Mouse (Mus musculus): ENCODE results near the gene Etv4. TPM values are rescaled to one million over a fixed set of nuclear protein-coding genes. Genes with fewer than 3 reads are reported as not detected.

Etv4 gene
- polyA plus RNA-seq, 1 experiment from 2014 or later = 6.4 TPM

DNA sequence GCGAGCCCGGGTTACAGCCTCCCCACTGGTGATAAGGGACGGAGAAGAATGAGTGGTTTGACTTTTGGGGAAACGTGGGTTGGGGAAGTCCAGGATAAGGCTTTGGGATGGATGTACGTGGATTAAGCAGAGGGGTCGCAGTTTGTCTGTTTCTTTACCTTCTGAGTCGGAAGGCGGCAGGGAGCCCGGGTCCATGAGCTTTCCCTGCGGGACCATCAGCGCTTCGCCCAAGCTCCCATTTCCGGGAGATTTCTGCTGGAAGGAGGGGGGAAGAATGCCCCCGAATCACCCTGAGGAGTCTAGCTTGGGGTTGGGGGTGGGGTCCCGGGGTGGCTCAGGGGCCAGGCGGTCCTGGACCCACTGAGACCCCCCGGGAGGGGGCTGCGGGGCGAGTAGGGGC, 1.1 kb downstream of the Etv4 start:
- ATAC-seq (ENCODE audit: low FRiP score) = no peak
- Histone ChIP-seq H3K36me3 (no peaks in the 10 kb centered on the region), H3K4me2 (peak overlapping the region; percentile 94), H3K9ac (peak overlapping the region; percentile 68), H3K27ac (no peak overlapping the region), H3K4me3 (peak overlapping the region; percentile 52), H3K4me1 (replicated peaks) (peaks cover 21% of the 10 kb centered on the region), H3K9me3 (no peaks in the 10 kb centered on the region), H3K27me3 (peaks cover 93% of the 10 kb centered on the region)
- 3% methylated on average over 17 of the region's 19 CpGs for WGBS

DNA sequence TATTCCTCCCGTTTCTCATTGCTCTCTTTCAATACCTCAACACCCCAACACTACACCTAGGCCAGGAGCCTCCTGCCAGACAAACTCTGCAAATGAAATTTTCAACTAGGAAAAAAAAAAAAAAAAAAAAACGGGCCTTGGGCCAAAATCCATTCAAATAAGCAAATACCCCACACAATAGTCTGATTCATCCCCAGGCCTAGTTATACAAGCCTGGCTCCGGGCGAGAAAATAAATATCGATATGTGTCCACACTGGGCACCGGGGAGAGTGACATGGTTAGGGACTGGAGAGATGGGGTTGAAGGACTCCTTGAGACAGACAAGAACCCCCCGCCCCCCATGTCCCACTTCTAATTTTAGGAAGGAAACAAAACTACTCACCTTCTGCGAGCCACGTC, 1.6 kb downstream of the Etv4 start:
- Histone ChIP-seq H3K4me2 (peak overlapping the region; percentile 94), H3K4me1 (replicated peaks) (peaks cover 21% of the 10 kb centered on the region), H3K9me3 (no peaks in the 10 kb centered on the region), H3K9ac (peak overlapping the region; percentile 68; the same call in 1 of the 2 replicates), H3K36me3 (no peaks in the 10 kb centered on the region), H3K27me3 (peaks cover 94% of the 10 kb centered on the region), H3K4me3 (peak overlapping the region; percentile 52), H3K27ac (no peak overlapping the region)
- no peak for ATAC-seq (ENCODE audit: low FRiP score)
- WGBS = 27% methylated on average over 9 of the region's 9 CpGs

DNA sequence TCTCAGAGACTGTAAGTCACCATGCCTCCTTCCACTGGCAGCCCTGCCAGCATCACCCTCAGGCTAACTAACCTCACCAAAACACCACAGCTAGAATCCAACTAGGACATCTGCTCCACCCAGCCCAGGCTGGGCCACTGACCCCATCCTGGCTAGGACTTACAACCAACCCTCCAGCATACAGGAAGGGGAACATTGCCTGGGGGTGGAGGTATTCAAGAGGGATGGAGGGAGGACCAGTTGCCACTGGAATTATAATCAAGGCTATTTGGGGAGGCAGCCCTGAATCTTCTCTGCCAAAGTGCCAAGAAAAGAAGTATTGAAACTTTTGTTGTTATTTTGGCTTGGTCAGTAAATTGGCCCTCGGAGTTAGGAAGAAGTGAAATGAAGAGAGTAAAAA, 2.0 kb downstream of the Etv4 start:
- WGBS = 58% methylated on average over 1 of the region's 1 CpGs

DNA sequence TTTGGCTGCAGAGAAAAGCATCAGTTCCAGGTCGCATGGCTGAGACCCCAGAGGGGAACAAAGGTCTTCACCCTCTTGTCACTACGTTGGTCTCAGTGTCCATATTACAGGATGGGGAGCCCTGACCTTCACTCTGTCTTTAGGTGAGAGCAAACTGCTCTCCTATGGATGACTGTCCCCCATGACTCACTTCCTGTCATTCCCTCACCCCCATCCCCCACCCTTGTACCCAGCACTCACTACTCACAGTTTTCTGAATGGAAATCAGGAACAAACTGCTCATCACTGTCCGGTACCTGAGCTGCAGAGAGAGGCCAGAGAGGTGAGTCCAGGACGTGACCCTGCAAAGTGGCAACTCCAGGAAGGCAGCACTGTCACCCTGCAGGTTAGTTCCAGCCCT, 8.3 kb downstream of the Etv4 start:
- Histone ChIP-seq H3K4me2 (no peak overlapping the region), H3K36me3 (no peaks in the 10 kb centered on the region), H3K27ac (no peak overlapping the region), H3K9ac (no peak overlapping the region), H3K4me1 (replicated peaks) (peaks cover 11% of the 10 kb centered on the region), H3K9me3 (no peaks in the 10 kb centered on the region), H3K4me3 (no peak overlapping the region), H3K27me3 (peaks cover 91% of the 10 kb centered on the region)
- WGBS = 73% methylated on average over 4 of the region's 4 CpGs
- no peak for ATAC-seq (ENCODE audit: low FRiP score)

More for the DNA sequence above, 2.0 kb downstream of the Etv4 start:
- H3K4me3 ChIP-seq = no peak overlapping the region
- H3K36me3 ChIP-seq = no peaks in the 10 kb centered on the region
- no peak overlapping the region for H3K9ac ChIP-seq
- H3K9me3 ChIP-seq = no peaks in the 10 kb centered on the region
- H3K4me2 ChIP-seq = no peak overlapping the region
- no peak for ATAC-seq (ENCODE audit: low FRiP score)
- peaks cover 94% of the 10 kb centered on the region for H3K27me3 ChIP-seq
- H3K4me1 ChIP-seq (replicated peaks) = peaks cover 21% of the 10 kb centered on the region
- H3K27ac ChIP-seq = no peak overlapping the region

DNA sequence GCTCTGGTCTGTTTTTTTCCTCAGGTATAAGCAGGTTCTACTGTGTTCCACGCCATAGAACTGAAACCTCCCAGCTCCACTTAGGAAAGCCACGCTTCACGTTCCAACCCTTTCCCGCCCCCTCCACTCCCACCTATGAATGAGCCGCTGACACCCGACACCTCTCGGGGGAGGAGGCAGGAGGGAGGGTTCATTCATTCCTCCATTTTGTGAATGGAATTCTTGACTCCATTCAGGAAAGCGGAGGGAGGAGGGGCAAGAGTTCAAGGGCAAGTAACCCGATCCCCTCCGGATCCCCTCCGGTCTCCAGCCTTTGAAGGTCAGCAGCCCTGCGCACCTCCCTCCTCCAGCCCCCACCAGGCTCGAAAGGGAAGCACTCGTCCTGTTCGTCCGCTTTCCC, 12.7 kb downstream of the Etv4 start:
- Histone ChIP-seq H3K9me3 (no peaks in the 10 kb centered on the region), H3K27ac (no peak overlapping the region), H3K4me2 (peak overlapping the region; percentile 48), H3K4me3 (0 out of 2 replicates have a peak overlapping the region, but pooled peaks have one; percentile 19), H3K9ac (peak overlapping the region; percentile 46; the same call in 1 of the 2 replicates), H3K36me3 (peaks cover 21% of the 10 kb centered on the region), H3K4me1 (replicated peaks) (peaks cover 12% of the 10 kb centered on the region), H3K27me3 (peaks cover 75% of the 10 kb centered on the region)
- WGBS = under 1% methylated on average over 16 of the region's 16 CpGs
- peak; percentile 36; the same call in 1 of the 2 replicates for ATAC-seq (ENCODE audit: low FRiP score)

DNA sequence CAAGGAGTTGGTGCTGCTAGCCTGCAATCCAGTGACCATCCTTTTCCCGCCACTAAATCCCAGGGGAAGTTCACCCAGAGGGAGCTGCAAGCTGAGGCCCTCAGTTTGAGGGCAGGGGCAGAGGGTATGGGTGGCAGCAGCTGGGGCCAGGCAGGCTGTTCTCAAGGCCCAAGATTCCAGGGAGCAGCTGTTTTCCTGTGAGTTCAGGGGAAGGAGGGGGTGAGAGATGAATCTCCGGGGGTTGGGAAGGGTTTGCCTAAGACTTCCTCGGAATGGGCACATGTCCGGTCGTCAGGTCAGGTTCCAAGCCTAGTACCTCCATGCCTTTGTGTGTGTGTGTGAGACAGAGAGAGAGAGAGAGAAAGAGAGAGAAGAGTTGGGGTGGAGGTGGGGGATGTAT, 13.1 kb downstream of the Etv4 start:
- H3K4me3 ChIP-seq = no peak overlapping the region
- H3K4me1 ChIP-seq (replicated peaks) = peaks cover 12% of the 10 kb centered on the region
- WGBS = 8% methylated on average over 5 of the region's 5 CpGs
- peak overlapping the region; percentile 48 for H3K4me2 ChIP-seq
- peaks cover 70% of the 10 kb centered on the region for H3K27me3 ChIP-seq
- ATAC-seq (ENCODE audit: low FRiP score) = no peak
- H3K27ac ChIP-seq = no peak overlapping the region
- H3K36me3 ChIP-seq = peaks cover 26% of the 10 kb centered on the region
- no peak overlapping the region for H3K9ac ChIP-seq
- H3K9me3 ChIP-seq = no peaks in the 10 kb centered on the region

DNA sequence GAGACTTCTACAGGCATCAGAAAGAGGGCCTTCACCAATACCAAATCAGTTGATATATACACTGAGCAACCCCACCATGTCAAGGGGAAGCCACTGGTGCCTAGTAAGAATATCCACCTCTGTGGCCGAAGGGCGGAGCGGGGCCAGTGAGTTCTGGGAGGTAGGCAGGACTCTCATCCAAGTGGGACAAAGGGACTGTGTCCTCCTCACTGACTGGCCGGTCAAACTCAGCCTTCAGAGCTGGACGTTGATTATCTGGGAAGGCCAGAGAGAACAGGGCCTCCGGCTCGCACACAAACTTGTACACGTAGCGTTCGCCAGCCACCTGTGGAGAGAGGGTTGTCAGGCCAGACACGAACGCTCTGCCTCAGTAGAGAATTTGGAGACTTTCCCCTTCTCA, 14.9 kb downstream of the Etv4 start:
- no peak overlapping the region for H3K4me3 ChIP-seq
- H3K4me2 ChIP-seq = no peak overlapping the region
- H3K27ac ChIP-seq = no peak overlapping the region
- H3K9ac ChIP-seq = no peak overlapping the region
- H3K27me3 ChIP-seq = peaks cover 55% of the 10 kb centered on the region
- 89% methylated on average over 12 of the region's 12 CpGs for WGBS
- peaks cover 12% of the 10 kb centered on the region for H3K4me1 ChIP-seq (replicated peaks)
- no peaks in the 10 kb centered on the region for H3K9me3 ChIP-seq
- peaks cover 43% of the 10 kb centered on the region for H3K36me3 ChIP-seq
- ATAC-seq (ENCODE audit: low FRiP score) = no peak

DNA sequence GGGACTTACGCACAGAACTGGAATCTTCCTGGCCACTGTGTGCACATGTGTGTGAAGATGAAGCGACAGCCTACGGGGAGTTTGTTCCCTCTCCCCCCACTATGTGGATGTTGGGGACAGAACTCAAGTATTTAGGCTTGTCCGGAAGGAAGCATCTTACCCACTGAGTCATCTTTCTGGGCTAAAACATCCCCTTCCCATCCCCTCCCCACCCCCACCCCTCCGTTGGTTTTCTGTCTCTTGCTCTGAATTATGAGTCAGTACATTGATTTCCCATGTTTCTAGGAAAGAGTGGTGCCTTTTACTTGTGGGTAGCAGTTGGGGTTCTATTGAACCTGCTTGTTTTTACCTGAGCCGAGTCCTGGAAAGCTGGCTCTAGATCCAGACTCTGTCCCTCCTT, 16.4 kb downstream of the Etv4 start:
- H3K4me2 ChIP-seq = no peak overlapping the region
- peaks cover 57% of the 10 kb centered on the region for H3K36me3 ChIP-seq
- WGBS = 91% methylated on average over 6 of the region's 6 CpGs
- H3K4me1 ChIP-seq (replicated peaks) = peaks cover 12% of the 10 kb centered on the region
- no peak for ATAC-seq (ENCODE audit: low FRiP score)
- no peak overlapping the region for H3K9ac ChIP-seq
- no peaks in the 10 kb centered on the region for H3K9me3 ChIP-seq
- no peak overlapping the region for H3K27ac ChIP-seq
- no peak overlapping the region for H3K4me3 ChIP-seq
- peaks cover 41% of the 10 kb centered on the region for H3K27me3 ChIP-seq

DNA sequence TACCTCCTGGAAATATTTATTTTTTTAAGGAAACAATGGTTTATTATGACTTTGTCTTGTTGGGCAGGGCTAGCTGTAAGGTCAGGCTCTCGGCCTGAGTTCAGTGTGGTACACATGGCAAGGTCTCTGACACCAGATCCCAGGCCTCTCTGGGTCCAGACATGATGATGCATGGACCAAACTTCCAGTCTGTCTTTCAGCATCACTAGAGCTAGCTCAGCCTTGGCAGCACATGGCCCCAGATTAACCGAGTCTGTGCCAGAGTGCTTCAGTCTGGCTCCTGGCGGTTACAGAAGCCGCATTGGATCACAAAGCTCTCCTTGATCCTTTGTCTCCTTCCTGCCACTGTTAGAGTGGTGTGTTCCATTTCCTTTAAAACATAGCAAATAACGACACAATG, 17.8 kb downstream of the Etv4 start:
- Histone ChIP-seq H3K9me3 (no peaks in the 10 kb centered on the region), H3K27me3 (peaks cover 27% of the 10 kb centered on the region), H3K4me3 (no peak overlapping the region), H3K4me2 (no peak overlapping the region), H3K4me1 (replicated peaks) (peaks cover 7% of the 10 kb centered on the region), H3K36me3 (peaks cover 65% of the 10 kb centered on the region), H3K27ac (no peak overlapping the region), H3K9ac (no peak overlapping the region)
- ATAC-seq (ENCODE audit: low FRiP score) = no peak
- WGBS = 75% methylated on average over 5 of the region's 5 CpGs

DNA sequence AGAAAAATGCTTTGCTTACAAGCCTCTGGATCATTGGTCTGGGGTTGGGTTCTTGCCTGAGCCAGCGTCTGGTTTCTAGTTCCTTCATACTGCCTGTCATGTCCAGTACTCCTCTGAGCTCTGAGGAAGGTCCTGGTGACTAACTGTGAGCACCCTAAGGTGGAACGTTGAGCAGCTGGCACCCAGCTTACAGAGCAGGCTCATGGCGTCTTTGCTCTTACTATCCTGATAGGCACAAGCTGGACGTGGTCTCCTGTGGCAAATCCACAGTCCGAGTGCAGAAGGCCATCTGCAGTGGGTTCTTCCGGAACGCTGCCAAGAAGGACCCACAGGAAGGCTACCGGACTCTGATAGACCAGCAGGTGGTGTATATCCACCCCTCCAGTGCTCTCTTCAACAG, 20.6 kb downstream of the Etv4 start:
- H3K27ac ChIP-seq = no peak overlapping the region
- H3K4me2 ChIP-seq = no peak overlapping the region
- WGBS = 97% methylated on average over 8 of the region's 8 CpGs
- no peaks in the 10 kb centered on the region for H3K4me1 ChIP-seq (replicated peaks)
- no peaks in the 10 kb centered on the region for H3K9me3 ChIP-seq
- no peak overlapping the region for H3K9ac ChIP-seq
- no peaks in the 10 kb centered on the region for H3K27me3 ChIP-seq
- H3K4me3 ChIP-seq = no peak overlapping the region
- no peak for ATAC-seq (ENCODE audit: low FRiP score)
- H3K36me3 ChIP-seq = peaks cover 88% of the 10 kb centered on the region

DNA sequence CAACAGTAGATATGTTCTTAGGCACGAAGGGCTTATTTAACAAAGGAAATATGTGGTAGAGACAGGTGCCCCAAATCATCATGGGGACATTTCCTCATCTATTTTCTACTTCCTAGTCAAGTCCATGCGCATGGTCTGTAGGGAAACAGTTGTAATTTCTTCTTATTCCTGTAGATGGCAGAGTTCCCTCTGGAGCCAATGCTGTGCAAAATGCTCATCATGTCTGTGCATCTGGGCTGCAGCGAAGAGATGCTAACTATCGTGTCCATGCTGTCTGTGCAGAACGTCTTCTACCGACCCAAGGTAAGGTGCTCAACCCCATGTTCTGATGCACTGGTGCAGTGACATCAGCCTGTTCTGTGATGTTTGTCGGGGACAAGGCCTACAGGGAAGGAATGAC, 21.4 kb downstream of the Etv4 start:
- Histone ChIP-seq H3K27me3 (no peaks in the 10 kb centered on the region), H3K4me1 (replicated peaks) (no peaks in the 10 kb centered on the region), H3K4me3 (no peak overlapping the region), H3K9ac (no peak overlapping the region), H3K36me3 (peaks cover 87% of the 10 kb centered on the region), H3K9me3 (no peaks in the 10 kb centered on the region), H3K27ac (no peak overlapping the region), H3K4me2 (no peak overlapping the region)
- 53% methylated on average over 7 of the region's 7 CpGs for WGBS
- ATAC-seq (ENCODE audit: low FRiP score) = no peak

DNA sequence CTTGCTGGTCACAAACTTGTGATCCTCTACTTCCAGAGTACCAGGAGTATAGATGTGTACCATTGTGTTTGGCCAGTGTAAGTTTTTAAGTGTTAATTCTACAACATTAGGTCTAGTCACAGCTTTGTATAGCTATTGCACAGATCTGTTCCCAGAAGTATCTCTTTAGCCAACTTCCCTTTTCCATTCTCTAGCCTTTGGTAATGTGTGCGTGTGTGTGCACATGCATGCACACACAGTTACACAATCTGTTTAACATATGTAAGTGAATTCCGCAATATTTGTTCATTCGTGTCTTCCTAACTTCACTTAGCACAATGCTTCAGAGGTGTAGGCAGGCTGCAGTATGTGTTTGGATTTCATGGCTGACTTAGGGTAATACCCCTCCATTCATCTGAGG, 25.6 kb downstream of the Etv4 start:
- Histone ChIP-seq H3K4me1 (replicated peaks) (peaks cover 5% of the 10 kb centered on the region; the same call in 1 of the 2 replicates), H3K9ac (no peak overlapping the region), H3K9me3 (no peaks in the 10 kb centered on the region), H3K4me3 (no peak overlapping the region), H3K27me3 (no peaks in the 10 kb centered on the region), H3K4me2 (no peak overlapping the region), H3K36me3 (peaks cover 87% of the 10 kb centered on the region), H3K27ac (no peak overlapping the region)
- 95% methylated on average over 3 of the region's 3 CpGs for WGBS
- ATAC-seq (ENCODE audit: low FRiP score) = no peak

DNA sequence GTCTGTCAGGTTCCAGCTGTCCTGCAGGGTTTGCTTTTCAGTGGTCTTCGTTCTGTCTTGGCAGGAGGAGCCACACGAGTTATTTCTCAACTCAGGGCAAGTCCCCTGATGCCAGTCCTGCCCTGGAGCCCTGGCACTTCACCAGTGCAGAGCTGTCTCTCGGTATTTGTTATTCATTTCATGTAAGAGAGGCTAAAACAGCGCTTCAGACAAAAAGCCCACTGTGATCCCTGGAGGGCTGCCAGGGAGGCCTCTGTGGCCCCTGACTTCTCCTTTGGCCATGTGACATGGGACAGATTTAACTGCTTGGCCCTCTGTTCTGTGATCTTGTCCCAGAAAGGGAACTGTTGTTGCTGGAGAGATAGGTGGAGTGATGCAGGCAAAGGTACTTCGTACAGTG, 26.7 kb downstream of the Etv4 start:
- no peak overlapping the region for H3K4me2 ChIP-seq
- no peaks in the 10 kb centered on the region for H3K9me3 ChIP-seq
- no peak for ATAC-seq (ENCODE audit: low FRiP score)
- no peak overlapping the region for H3K27ac ChIP-seq
- H3K4me3 ChIP-seq = no peak overlapping the region
- H3K9ac ChIP-seq = no peak overlapping the region
- no peaks in the 10 kb centered on the region for H3K27me3 ChIP-seq
- H3K4me1 ChIP-seq (replicated peaks) = peaks cover 5% of the 10 kb centered on the region; the same call in 1 of the 2 replicates
- H3K36me3 ChIP-seq = peaks cover 90% of the 10 kb centered on the region
- 69% methylated on average over 5 of the region's 5 CpGs for WGBS

Measured in hindbrain, embryonic 13.5 days (tissue).